Mouse (Mus musculus) gastrocnemius, postnatal 14 days (tissue): ENCODE measurements around the gene Rusc1. TPM values are rescaled to one million over a fixed set of nuclear protein-coding genes. Genes with fewer than 3 reads are reported as not detected.

Source experiments
- total RNA-seq, 2 experiments: library from RNA; stranded (reverse); gene quantifications; 2 replicates each; pipeline ENCODE4 v1.2.3; 2021

Rusc1 gene
- total RNA-seq, 2 experiments from 2014 or later, result 10.3 TPM

Other genes starting within 250 kb of the Rusc1 start
- gene Msto1, start 179.3 kb downstream of the Rusc1 start, total RNA-seq, result 10 to 100 TPM; 10.5 to 12.6 TPM
- gene Ash1l, start 142.7 kb downstream of the Rusc1 start, total RNA-seq, result 10 to 100 TPM; 24.4 to 24.7 TPM
- 10 to 100 TPM; 58.7 to 62.5 TPM for gene Dap3, start 142.1 kb downstream of the Rusc1 start, total RNA-seq
- not detected for gene Gm43738, start 7.8 kb upstream of the Rusc1 start, total RNA-seq
- 10 to 100 TPM; 24.7 to 30.7 TPM for gene Fdps, start 8.6 kb upstream of the Rusc1 start, total RNA-seq
- gene Pklr, start 42.8 kb upstream of the Rusc1 start, total RNA-seq, result not detected
- gene Hcn3, start 66.9 kb upstream of the Rusc1 start, total RNA-seq, result under 1 TPM; 0.41 to 0.42 TPM
- gene Clk2, start 71.5 kb upstream of the Rusc1 start, total RNA-seq, result 10 to 100 TPM; 18.2 to 18.6 TPM
- gene Scamp3, start 84.2 kb upstream of the Rusc1 start, total RNA-seq, result 10 to 100 TPM; 32.1 to 35.6 TPM
- 10 to 100 TPM; 10.7 to 12.6 TPM for gene Fam189b, start 89.8 kb upstream of the Rusc1 start, total RNA-seq
- 10 to 100 TPM; 19.5 to 20.7 TPM for gene Gba, start 109.6 kb upstream of the Rusc1 start, total RNA-seq
- 10 to 100 TPM; 27.8 to 37.9 TPM for gene Thbs3, start 121.9 kb upstream of the Rusc1 start, total RNA-seq
- gene Mtx1, start 133.8 kb upstream of the Rusc1 start, total RNA-seq, result 10 to 100 TPM; 42.4 to 52.2 TPM
- under 1 TPM; 0.21 to 0.22 TPM for gene Muc1, start 135.7 kb upstream of the Rusc1 start, total RNA-seq
- 10 to 100 TPM; 74.0 to 85.6 TPM for gene Krtcap2, start 152.7 kb upstream of the Rusc1 start, total RNA-seq
- gene Trim46, start 153.0 kb upstream of the Rusc1 start, total RNA-seq, result under 1 TPM; 0.16 to 0.39 TPM
- 10 to 100 TPM; 32.5 to 37.3 TPM for gene Dpm3, start 166.0 kb upstream of the Rusc1 start, total RNA-seq
- 10 to 100 TPM; 14.2 to 14.6 TPM for gene Slc50a1, start 177.3 kb upstream of the Rusc1 start, total RNA-seq
- 10 to 100 TPM; 20.7 to 22.1 TPM for gene Efna1, start 187.8 kb upstream of the Rusc1 start, total RNA-seq
- gene Efna3, start 229.7 kb upstream of the Rusc1 start, total RNA-seq, result not detected
- gene Efna4, start 244.7 kb upstream of the Rusc1 start, total RNA-seq, result under 1 TPM; 0.42 to 0.80 TPM